Mouse (Mus musculus) ES-Bruce4 (cell line): Measurements from ENCODE around the gene Snapc3.

Source experiments
- EP300 ChIP-seq: IDR thresholded peaks from 2 replicates; pipeline ENCODE4 v1.6.1; 2011; ENCODE audit warnings: low read depth, low read length; ENCODE audit not compliant: insufficient read depth
- POLR2A ChIP-seq: IDR thresholded peaks from one replicate; pipeline ENCODE4 v1.8.1; 2011; ENCODE audit warnings: low read length; ENCODE audit not compliant: insufficient read depth

- TF ChIP-seq EP300 (no peak), POLR2A (no peak)
Observed at GRCm38 (mm10) chr4:83409867-83410505, 7.5 kb upstream of the Snapc3 start.
